Mouse (Mus musculus): ENCODE results near the gene Nufip1.
A peak's percentile ranks its signal among the peaks of the same experiment; 100 is the strongest.

GRCm38 (mm10) chr14:76118963-76119362 lies 8.3 kb downstream of the Nufip1 start:
- TF ChIP-seq CTCF (IDR thresholded peaks at IDR 0.05; ENCODE audit: low read depth, low read length) (0 out of 2 replicates have a peak, but pooled peaks have one; percentile 18), TAL1 (conservative IDR thresholded peaks at IDR 0.05; ENCODE audit: low read depth, low read length) (no peak), GATA1 (IDR thresholded peaks at IDR 0.05; ENCODE audit: borderline replicate concordance, low read length) (no peak)

Measured in G1E (cell line).